Mouse (Mus musculus) E14TG2a.4 (cell line): ENCODE measurements around the gene Kif26a.

Experiments used
- CTCF ChIP-seq: conservative IDR thresholded peaks from 2 replicates; pipeline ENCODE4 v1.5.1; 2014; ENCODE audit warnings: low read length
- POU5F1 ChIP-seq: IDR thresholded peaks from 2 replicates; pipeline ENCODE4 v1.6.1; 2014; ENCODE audit warnings: low read length, borderline replicate concordance

- no peak for TF ChIP-seq CTCF
- TF ChIP-seq POU5F1: no peak
Measured at GRCm38 (mm10) chr12:112195019-112195418, 49.0 kb downstream of the Kif26a start.
